Mouse (Mus musculus) MEL (cell line): Measurements from ENCODE around the gene Gucy2e. TPM values are rescaled to one million over a fixed set of nuclear protein-coding genes. Genes with fewer than 3 reads are reported as not detected.

Experiments used
- DNase-seq: peaks from one replicate; pipeline ENCODE4 v3.0.0; 2011; ENCODE audit warnings: low read depth, low spot score
- H3K27ac ChIP-seq: 2 replicates; pipeline ENCODE4 v1.5.1; 2012; ENCODE audit warnings: low read depth, mild to moderate bottlenecking, control low read depth, low read length, moderate library complexity; ENCODE audit not compliant: control insufficient read depth
- H3K27me3 ChIP-seq, 2 experiments: fragments of 150-350 bp in 1 of 2; sonication (generic) in 1 of 2; 2 replicates each; pipeline ENCODE4 v1.6.1; 2012; ENCODE audit warnings: low read length in 2 of 2, mild to moderate bottlenecking in 2 of 2, improper control_type of control experiment in 1 of 2, moderate library complexity in 1 of 2; ENCODE audit not compliant: insufficient read depth in 2 of 2, control insufficient read depth in 1 of 2
- H3K36me3 ChIP-seq, 2 experiments: 2 replicates each; pipeline ENCODE4 v1.6.1; 2012 to 2014; ENCODE audit warnings: low read length in 2 of 2, improper control_type of control experiment in 1 of 2, inconsistent platforms in 1 of 2, mild to moderate bottlenecking in 1 of 2; ENCODE audit not compliant: insufficient read depth in 2 of 2, control insufficient read depth in 1 of 2
- H3K4me1 ChIP-seq, 2 experiments: fragments of 150-350 bp in 1 of 2; sonication (generic) in 1 of 2; 2 replicates each; pipeline ENCODE4 v1.6.1; 2012; ENCODE audit warnings: low read length in 2 of 2, improper control_type of control experiment in 1 of 2, mild to moderate bottlenecking in 1 of 2; ENCODE audit not compliant: insufficient read depth in 2 of 2, control insufficient read depth in 1 of 2
- H3K4me3 ChIP-seq, 2 experiments: fragments of 150-350 bp in 1 of 2; sonication (generic) in 1 of 2; 2 replicates each; pipeline ENCODE4 v1.5.1; 2012; ENCODE audit warnings: low read depth in 2 of 2, low read length in 2 of 2, mild to moderate bottlenecking in 2 of 2, moderate library complexity in 2 of 2, control low read depth in 1 of 2, improper control_type of control experiment in 1 of 2; ENCODE audit not compliant: control insufficient read depth in 1 of 2, insufficient read depth in 1 of 2
- H3K79me2 ChIP-seq: 2 replicates; pipeline ENCODE4 v1.6.1; 2012; ENCODE audit warnings: mild to moderate bottlenecking, low read length, moderate library complexity; ENCODE audit not compliant: control insufficient read depth, poor library complexity, insufficient read depth
- H3K9ac ChIP-seq: 2 replicates; pipeline ENCODE4 v1.6.1; 2012; ENCODE audit warnings: low read depth, mild to moderate bottlenecking, control low read depth, low read length, moderate library complexity; ENCODE audit not compliant: control insufficient read depth, poor library complexity, severe bottlenecking
- H3K9me3 ChIP-seq: fragments of 150-350 bp; sonication (generic); replicated peaks from 2 replicates; pipeline ENCODE4 v1.6.1; 2012; ENCODE audit warnings: mild to moderate bottlenecking, low read length, improper control_type of control experiment, moderate library complexity; ENCODE audit not compliant: insufficient read depth
- CHD2 ChIP-seq: IDR thresholded peaks from 2 replicates; pipeline ENCODE4 v1.6.1; 2011; ENCODE audit warnings: low read length, improper control_type of control experiment
- CTCF ChIP-seq, 3 experiments: IDR thresholded peaks in 2 of 3; conservative IDR thresholded peaks in 1 of 3; 2 replicates each; pipeline ENCODE4 v1.5.1; 2011 to 2012; ENCODE audit warnings: low read length in 3 of 3, low read depth in 2 of 3, mild to moderate bottlenecking in 2 of 3, improper control_type of control experiment in 1 of 3, inconsistent platforms in 1 of 3, mixed read lengths in 1 of 3, moderate library complexity in 1 of 3; ENCODE audit not compliant: control insufficient read depth in 1 of 3, insufficient read depth in 1 of 3, poor library complexity in 1 of 3, severe bottlenecking in 1 of 3
- ETS1 ChIP-seq: IDR thresholded peaks from 2 replicates; pipeline ENCODE4 v1.6.1; 2012; ENCODE audit warnings: low read depth, mild to moderate bottlenecking, inconsistent platforms, low read length, improper control_type of control experiment, moderate library complexity
- GABPA ChIP-seq: IDR thresholded peaks from 2 replicates; pipeline ENCODE4 v1.6.1; 2012; ENCODE audit warnings: low read depth, mild to moderate bottlenecking, inconsistent platforms, low read length, improper control_type of control experiment, moderate library complexity
- GATA1 ChIP-seq: IDR thresholded peaks from 2 replicates; pipeline ENCODE4 v1.6.1; 2011; ENCODE audit warnings: low read depth, low read length, improper control_type of control experiment
- JUND ChIP-seq: IDR thresholded peaks from 2 replicates; pipeline ENCODE4 v1.6.1; 2011; ENCODE audit warnings: low read depth, mild to moderate bottlenecking, improper control_type of control experiment, low read length
- MAFK ChIP-seq: IDR thresholded peaks from 2 replicates; pipeline ENCODE4 v1.6.1; 2011; ENCODE audit warnings: low read depth, mild to moderate bottlenecking, low read length, improper control_type of control experiment, borderline replicate concordance
- MEF2A ChIP-seq: IDR thresholded peaks from 2 replicates; pipeline ENCODE4 v1.6.1; 2014; ENCODE audit warnings: low read depth, mild to moderate bottlenecking, inconsistent platforms, low read length, improper control_type of control experiment; ENCODE audit not compliant: poor library complexity, insufficient replicate concordance, severe bottlenecking; ENCODE audit errors: extremely low read depth
- MXI1 ChIP-seq: IDR thresholded peaks from 2 replicates; pipeline ENCODE4 v1.6.1; 2011; ENCODE audit warnings: mild to moderate bottlenecking, low read depth, low read length, improper control_type of control experiment
- NELFE ChIP-seq: IDR thresholded peaks from 2 replicates; pipeline ENCODE4 v1.6.1; 2011; ENCODE audit warnings: low read depth, low read length, improper control_type of control experiment
- NRF1 ChIP-seq: IDR thresholded peaks from 2 replicates; pipeline ENCODE4 v1.6.1; 2014; ENCODE audit warnings: low read depth, mild to moderate bottlenecking, inconsistent platforms, low read length, improper control_type of control experiment, moderate library complexity; ENCODE audit not compliant: poor library complexity, insufficient read depth, severe bottlenecking
- POLR2A ChIP-seq, 2 experiments: IDR thresholded peaks; 2 replicates each; pipeline ENCODE4 v1.6.1; 2011 to 2012; ENCODE audit warnings: low read length in 2 of 2, mild to moderate bottlenecking in 2 of 2, control low read depth in 1 of 2, improper control_type of control experiment in 1 of 2, low read depth in 1 of 2, moderate library complexity in 1 of 2; ENCODE audit not compliant: control insufficient read depth in 1 of 2, insufficient read depth in 1 of 2, poor library complexity in 1 of 2
- POLR2AphosphoS2 ChIP-seq: IDR thresholded peaks from 2 replicates; pipeline ENCODE4 v1.6.1; 2011; ENCODE audit warnings: low read length, improper control_type of control experiment
- RCOR1 ChIP-seq: IDR thresholded peaks from 2 replicates; pipeline ENCODE4 v1.6.1; 2012; ENCODE audit warnings: low read depth, mild to moderate bottlenecking, inconsistent platforms, low read length, improper control_type of control experiment
- SIN3A ChIP-seq: IDR thresholded peaks from 2 replicates; pipeline ENCODE4 v1.6.1; 2012; ENCODE audit warnings: low read length, improper control_type of control experiment, inconsistent platforms
- SMC3 ChIP-seq: IDR thresholded peaks from 2 replicates; pipeline ENCODE4 v1.6.1; 2011; ENCODE audit warnings: low read depth, low read length, improper control_type of control experiment
- TAL1 ChIP-seq: IDR thresholded peaks from 2 replicates; pipeline ENCODE4 v1.6.1; 2012; ENCODE audit warnings: mild to moderate bottlenecking, inconsistent platforms, low read length, moderate library complexity, mixed read lengths
- TCF12 ChIP-seq: IDR thresholded peaks from 2 replicates; pipeline ENCODE4 v1.6.1; 2014; ENCODE audit warnings: low read depth, mild to moderate bottlenecking, inconsistent platforms, low read length, improper control_type of control experiment, moderate library complexity
- UBTF ChIP-seq: IDR thresholded peaks from 2 replicates; pipeline ENCODE4 v1.6.1; 2012; ENCODE audit warnings: low read depth, mild to moderate bottlenecking, inconsistent platforms, low read length, improper control_type of control experiment, moderate library complexity, borderline replicate concordance; ENCODE audit not compliant: insufficient read depth
- USF2 ChIP-seq, 2 experiments: IDR thresholded peaks; 2 replicates each; pipeline ENCODE4 v1.6.1; 2011 to 2012; ENCODE audit warnings: improper control_type of control experiment in 2 of 2, low read length in 2 of 2, borderline replicate concordance in 1 of 2, inconsistent platforms in 1 of 2, low read depth in 1 of 2, mild to moderate bottlenecking in 1 of 2; ENCODE audit not compliant: insufficient read depth in 1 of 2
- ZC3H11A ChIP-seq: IDR thresholded peaks from 2 replicates; pipeline ENCODE4 v1.6.1; 2012; ENCODE audit warnings: low read depth, mild to moderate bottlenecking, inconsistent platforms, low read length, improper control_type of control experiment
- ZNF384 ChIP-seq: IDR thresholded peaks from 2 replicates; pipeline ENCODE4 v1.6.1; 2012; ENCODE audit warnings: low read depth, mild to moderate bottlenecking, inconsistent platforms, low read length, improper control_type of control experiment
- polyA plus RNA-seq, 2 experiments: library from polyadenylated mRNA; stranded (reverse) in 1 of 2; unstranded in 1 of 2; fragments of >175 nt in 1 of 2; fragments of >200 nt in 1 of 2; gene quantifications; 2 replicates each; pipeline versions ENCODE4 v1.2.1 to v1.2.4; 2012; ENCODE audit warnings: low replicate concordance in 2 of 2, low read depth in 1 of 2; ENCODE audit not compliant: insufficient read length in 2 of 2, insufficient read depth in 1 of 2, missing spikeins in 1 of 2
- total RNA-seq: library from RNA; depleted of rRNA; stranded (reverse); fragments of 300-350 nt; gene quantifications from 2 replicates; pipeline ENCODE4 v1.2.3, GENCODE M21; 2012

Gucy2e gene
- total and polyA plus RNA-seq, 3 experiments, result not detected

DNA sequence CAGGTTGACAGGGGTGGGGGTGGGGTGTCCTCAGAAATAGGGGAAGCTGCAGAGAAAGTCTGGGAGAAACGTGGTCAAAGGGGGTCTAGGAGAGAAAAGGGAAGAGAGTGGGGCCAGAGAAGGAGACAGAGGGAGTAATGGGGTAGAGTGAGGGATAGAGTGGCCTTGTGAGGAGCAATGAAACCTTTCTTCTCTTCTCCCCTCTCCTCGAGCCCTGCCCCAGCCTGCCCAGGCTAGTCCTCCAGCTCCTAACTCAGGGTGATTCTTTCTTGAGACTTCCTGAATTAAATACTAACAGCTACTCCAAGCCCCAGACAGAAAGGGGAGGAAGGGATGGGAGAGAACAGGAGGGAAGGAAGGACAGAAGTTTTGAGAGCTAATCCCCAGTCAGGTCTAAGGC lies 18.2 kb downstream of the Gucy2e start:
- no peak overlapping the region for H3K9ac ChIP-seq
- TF ChIP-seq NRF1 (no peak), SMC3 (no peak), POLR2A (IDR thresholded peaks at IDR 0.05; ENCODE audit: control insufficient read depth in 1 of 2, insufficient read depth in 1 of 2, low read depth in 1 of 2, low read length in 2 of 2, poor library complexity in 1 of 2) (no peak), MEF2A (no peak), ZNF384 (no peak), POLR2AphosphoS2 (no peak), TCF12 (no peak), GATA1 (no peak)
- TF ChIP-seq, all 39 proteins: peak for 0
- Histone ChIP-seq H3K9me3 (no peaks in the 10 kb centered on the region), H3K4me1 (no peaks in the 10 kb centered on the region), H3K27me3 (peaks cover 5 to 11% of the 10 kb centered on the region in 2 experiments), H3K27ac (no peak overlapping the region), H3K4me3 (no peak overlapping the region), H3K79me2 (no peaks in the 10 kb centered on the region), H3K36me3 (no peaks in the 10 kb centered on the region)
- DNase-seq, result no peak

DNA sequence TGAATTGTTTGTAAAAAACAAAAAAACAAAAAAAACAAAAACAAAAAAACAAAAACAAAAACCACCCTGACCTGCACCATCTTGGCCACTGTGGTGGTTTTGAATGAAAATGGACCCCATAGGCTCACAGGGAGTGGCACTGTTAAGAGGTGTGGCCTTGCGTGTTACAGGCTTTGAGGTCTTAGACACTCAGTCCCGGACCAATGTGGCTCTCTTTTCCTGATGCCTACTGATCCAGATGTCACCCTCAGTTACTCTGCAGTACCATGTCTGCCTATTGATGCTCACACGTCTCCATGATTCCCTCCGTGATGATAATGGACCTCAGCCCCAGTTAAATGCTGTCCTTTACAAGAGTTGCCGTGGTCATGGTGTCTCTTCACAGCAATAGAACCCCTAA lies 19.4 kb downstream of the Gucy2e start:
- DNase-seq, result no peak
- Histone ChIP-seq H3K4me3 (no peak overlapping the region), H3K27me3 (peaks cover 3 to 14% of the 10 kb centered on the region in 2 experiments)

DNA sequence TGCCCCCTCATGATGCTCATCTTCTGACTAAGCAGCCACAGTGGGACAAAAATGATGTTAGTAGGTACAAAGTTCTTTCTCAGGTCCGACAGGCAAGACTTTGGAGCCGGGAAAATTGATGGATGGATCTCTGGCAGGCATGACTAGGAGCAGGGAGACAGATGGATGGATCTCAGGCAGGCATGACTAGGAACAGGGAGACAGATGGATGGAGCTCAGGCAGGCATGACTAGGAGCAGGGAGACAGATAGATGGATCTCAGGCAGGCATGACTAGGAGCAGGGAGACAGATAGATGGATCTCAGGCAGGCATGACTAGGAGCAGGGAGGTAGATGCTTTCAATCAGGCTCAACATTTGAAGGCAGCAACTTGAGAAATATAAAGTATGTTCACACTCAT lies 25.4 kb downstream of the Gucy2e start:
- Histone ChIP-seq H3K36me3 (no peaks in the 10 kb centered on the region), H3K4me3 (no peak overlapping the region), H3K27me3 (peaks cover 24 to 32% of the 10 kb centered on the region in 2 experiments), H3K9me3 (no peaks in the 10 kb centered on the region), H3K79me2 (no peaks in the 10 kb centered on the region), H3K4me1 (no peaks in the 10 kb centered on the region), H3K9ac (no peak overlapping the region), H3K27ac (no peak overlapping the region)
- TF ChIP-seq MXI1, result no peak
- TF ChIP-seq GABPA, result no peak
- no peak for TF ChIP-seq MEF2A
- DNase-seq, result no peak

More for the DNA sequence above, 19.4 kb downstream of the Gucy2e start:
- no peak for TF ChIP-seq NRF1
- no peak for TF ChIP-seq ZC3H11A
- TF ChIP-seq GATA1, result no peak
- TF ChIP-seq CHD2, result no peak
- no peak for TF ChIP-seq ETS1
- TF ChIP-seq JUND, result no peak
- no peak for TF ChIP-seq UBTF
- no peak for TF ChIP-seq MAFK
- no peak for TF ChIP-seq CTCF (IDR thresholded peaks at IDR 0.05 in 2 of 3, conservative IDR thresholded peaks at IDR 0.05 in 1 of 3; ENCODE audit: control insufficient read depth in 1 of 3, insufficient read depth in 1 of 3, low read depth in 2 of 3, low read length in 3 of 3, poor library complexity in 1 of 3, severe bottlenecking in 1 of 3)
- TF ChIP-seq MEF2A, result no peak
- no peak for TF ChIP-seq USF2 (IDR thresholded peaks at IDR 0.05; ENCODE audit: borderline replicate concordance in 1 of 2, insufficient read depth in 1 of 2, low read depth in 1 of 2, low read length in 2 of 2)
- no peak for TF ChIP-seq SIN3A
- no peak for TF ChIP-seq NELFE
- TF ChIP-seq TAL1, result no peak
- TF ChIP-seq RCOR1, result no peak
- H3K27ac ChIP-seq, result no peak overlapping the region
- H3K79me2 ChIP-seq, result no peaks in the 10 kb centered on the region
- no peaks in the 10 kb centered on the region for H3K9me3 ChIP-seq
- H3K36me3 ChIP-seq, result no peaks in the 10 kb centered on the region
- no peaks in the 10 kb centered on the region for H3K4me1 ChIP-seq
- no peak overlapping the region for H3K9ac ChIP-seq
